Mouse (Mus musculus) layer of hippocampus, adult 11-12 months (tissue): Measurements from ENCODE around the gene Mtg1.
A peak's percentile ranks its signal among the peaks of the same experiment; 100 is the strongest.

ENCODE experiments used
- DNase-seq: peaks from one replicate; pipeline ENCODE4 v3.0.0; 2022; ENCODE audit warnings: low spot score

Mtg1 gene

DNA sequence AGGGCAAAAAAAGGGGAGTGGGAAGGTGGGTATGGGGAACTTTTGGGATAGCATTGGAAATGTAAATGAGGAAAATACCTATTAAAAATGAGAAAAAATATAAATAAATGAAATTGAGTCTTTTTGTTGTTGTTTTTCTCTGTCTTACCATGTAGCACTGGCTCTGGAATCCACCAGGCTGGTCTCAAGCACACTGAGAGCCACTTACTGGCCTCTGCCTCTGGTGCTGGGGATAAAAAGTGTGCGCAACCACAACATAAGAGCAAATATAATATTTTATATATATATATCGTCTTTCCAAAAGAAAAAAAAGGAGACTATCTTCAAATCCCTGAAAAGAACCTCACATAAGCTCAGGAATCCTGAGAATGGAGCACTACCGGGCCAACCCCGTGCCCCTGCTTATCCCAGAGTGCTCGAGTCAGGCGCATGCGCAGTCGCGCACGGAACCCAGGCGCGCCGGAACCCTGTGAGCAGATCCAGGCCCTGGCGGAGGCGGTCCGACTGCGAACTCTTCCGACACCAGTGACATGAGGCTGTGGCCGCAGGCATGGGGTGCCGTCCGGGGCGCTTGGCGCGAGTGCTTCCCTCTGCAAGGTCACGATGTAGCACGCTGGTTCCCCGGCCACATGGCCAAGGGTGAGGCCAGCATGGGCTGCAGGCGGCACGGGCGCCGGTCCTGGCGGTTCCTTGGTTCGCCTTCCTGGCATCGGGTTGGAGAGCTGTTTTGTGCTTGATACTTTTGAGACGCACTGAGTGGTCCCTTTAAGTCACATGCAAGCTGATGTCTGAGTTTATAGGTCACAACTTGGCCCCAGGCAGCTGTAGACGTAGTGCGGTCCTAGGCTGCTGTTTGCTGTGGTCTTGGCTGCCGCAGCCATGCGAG, at the start of gene Mtg1:
Gene Mtg1, plus strand, starts transcription at position 430 of the 886 bp plus-strand sequence.
- peak; percentile 98 for DNase-seq

DNA sequence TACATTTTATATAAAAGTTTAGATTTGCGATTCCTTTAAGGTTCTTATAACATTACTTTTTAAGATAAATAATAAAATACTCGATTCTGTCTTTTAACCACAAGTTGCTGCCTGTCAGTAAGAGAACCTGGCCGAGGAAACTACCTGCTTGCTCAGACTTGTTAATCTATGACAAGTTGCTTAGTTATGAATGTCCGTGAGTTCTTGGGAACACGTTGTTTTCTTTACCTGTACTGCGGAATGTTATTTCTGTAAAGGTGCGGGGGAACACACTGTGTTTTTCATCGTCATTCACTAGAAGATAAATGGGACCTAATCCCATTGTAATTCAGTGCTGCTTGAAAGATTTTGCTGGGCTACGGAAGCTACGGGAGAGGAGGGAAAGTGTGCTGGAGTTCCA, 46.8 kb upstream of the Mtg1 start:
- no peak for DNase-seq

DNA sequence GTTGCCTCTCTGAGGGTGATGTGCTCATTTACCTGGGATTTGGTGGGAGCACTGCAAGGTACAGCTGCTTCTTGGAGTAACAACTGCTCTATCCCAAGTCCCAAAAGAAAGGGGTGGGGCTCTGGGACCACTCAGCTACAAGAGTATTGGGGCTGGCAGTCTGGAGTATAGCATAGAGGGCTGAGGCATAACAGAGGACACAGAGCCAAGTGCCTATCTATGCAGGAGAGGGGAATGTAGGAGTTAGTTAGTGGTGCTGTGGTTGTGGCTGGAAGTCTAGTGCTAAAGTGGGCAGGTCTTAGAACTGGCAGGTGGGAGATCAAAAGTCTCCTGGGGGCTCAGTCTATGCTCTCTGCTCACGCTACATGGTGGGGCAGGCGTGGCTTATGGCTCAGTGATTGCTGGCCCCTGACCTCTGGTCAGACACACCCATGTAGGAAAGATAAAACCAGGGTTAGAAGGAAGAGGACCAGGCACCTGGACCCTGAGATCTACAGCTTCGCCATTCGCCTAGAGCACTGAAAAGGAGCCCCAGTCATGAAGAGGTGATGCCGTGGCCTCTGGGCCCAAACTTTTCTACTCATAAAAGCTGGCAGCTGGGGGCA, 44.3 kb upstream of the Mtg1 start, which contains the start of gene Prap1:
Gene Prap1, plus strand, starts transcription at position 472 of the 605 bp plus-strand sequence.
- no peak for DNase-seq

DNA sequence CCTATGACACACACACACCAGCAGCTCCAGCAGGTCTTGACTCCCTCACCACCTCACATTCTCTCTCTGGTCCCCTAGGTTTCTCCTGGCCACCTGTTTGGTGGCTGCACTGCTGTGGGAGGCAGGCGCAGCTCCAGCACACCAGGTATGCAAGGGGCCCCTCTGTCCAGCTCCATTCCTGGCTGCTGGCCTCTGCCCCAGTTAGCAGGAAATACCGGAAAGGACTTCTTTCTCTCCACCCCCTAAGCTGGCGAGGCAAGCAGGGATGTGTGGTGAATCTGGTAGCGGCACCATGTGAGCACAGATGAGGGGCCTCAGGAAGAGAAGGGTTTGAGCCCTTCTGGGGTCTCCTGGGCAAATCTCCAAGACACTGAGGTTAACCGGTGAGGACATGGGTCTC, 42.4 kb upstream of the Mtg1 start:
- no peak for DNase-seq

DNA sequence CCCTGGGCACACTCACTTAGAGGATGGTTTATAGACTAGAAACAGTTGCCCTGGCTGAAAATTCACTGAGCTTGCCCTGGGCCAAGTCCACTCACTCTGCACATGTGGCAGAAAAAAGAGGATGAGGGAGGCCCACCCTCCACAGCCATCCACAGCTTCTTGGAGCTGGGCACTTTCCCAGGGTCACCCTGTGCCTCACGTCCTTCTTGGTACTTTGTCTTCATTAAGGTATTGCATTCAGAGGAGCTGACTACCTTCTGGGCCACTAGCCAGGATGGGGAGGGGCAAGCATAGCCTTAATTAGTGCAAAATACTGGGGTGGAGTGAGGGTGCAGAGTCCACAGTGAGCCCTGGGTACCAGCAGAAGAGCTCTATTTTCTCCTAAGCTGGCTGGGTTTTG, 41.8 kb upstream of the Mtg1 start:
- no peak for DNase-seq

DNA sequence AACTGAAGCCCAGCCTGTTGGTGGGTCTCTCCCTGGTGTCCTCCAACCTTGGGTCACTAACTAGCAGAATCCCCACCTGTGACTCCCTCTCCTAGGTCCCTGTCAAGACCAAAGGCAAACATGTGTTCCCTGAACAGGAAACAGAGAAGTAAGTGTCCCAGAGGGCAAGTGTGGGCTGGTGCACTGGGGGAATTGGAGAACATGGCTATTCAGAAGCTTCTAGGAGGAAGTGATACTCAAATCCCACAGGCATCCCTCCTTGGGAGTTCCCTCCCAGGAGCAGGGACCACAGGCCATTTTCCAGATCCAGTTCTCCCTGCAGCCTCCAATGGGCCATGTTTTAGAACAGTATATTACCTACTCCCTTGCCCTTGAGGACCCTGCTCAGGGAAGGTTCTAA, 41.3 kb upstream of the Mtg1 start:
- DNase-seq: no peak

DNA sequence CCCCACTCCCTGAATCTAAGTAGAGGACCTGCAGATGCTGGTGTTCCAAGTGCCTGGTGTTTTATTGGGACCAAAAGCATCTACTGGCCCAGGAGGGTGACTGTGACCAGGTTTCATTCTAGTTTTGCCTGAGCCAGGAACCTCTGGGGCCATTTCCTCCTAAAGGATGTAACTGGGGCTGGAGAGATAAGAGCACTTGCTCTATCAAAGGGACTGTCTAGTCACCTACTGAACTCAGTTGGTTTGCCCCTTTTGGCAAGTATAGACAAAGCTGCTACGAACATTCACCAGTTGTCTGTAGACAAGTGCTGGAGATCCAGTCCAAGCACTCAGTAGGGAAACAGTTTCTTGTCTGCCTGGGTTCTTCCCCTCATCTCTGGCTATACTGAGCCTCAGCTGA, 38.9 kb upstream of the Mtg1 start:
- DNase-seq: no peak

DNA sequence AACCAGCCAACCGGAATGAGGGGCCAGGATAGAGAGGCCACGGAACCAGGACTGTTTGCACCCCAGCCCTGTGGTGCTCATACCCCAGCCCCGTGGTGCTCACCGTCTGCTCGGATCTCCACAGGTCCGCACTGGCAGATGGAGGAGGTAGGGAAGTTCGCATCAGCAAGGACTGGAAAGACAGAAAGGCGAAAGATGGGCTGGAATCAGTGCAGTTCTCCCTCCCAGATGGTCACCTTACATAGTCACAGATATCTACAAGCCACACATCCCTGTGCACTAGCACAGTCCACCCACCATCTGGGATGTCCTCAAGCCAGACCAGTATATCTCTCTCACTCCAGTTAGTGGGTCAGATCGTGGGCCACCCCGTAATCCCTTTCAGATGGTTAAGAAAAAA, 35.9 kb upstream of the Mtg1 start:
- no peak for DNase-seq

DNA sequence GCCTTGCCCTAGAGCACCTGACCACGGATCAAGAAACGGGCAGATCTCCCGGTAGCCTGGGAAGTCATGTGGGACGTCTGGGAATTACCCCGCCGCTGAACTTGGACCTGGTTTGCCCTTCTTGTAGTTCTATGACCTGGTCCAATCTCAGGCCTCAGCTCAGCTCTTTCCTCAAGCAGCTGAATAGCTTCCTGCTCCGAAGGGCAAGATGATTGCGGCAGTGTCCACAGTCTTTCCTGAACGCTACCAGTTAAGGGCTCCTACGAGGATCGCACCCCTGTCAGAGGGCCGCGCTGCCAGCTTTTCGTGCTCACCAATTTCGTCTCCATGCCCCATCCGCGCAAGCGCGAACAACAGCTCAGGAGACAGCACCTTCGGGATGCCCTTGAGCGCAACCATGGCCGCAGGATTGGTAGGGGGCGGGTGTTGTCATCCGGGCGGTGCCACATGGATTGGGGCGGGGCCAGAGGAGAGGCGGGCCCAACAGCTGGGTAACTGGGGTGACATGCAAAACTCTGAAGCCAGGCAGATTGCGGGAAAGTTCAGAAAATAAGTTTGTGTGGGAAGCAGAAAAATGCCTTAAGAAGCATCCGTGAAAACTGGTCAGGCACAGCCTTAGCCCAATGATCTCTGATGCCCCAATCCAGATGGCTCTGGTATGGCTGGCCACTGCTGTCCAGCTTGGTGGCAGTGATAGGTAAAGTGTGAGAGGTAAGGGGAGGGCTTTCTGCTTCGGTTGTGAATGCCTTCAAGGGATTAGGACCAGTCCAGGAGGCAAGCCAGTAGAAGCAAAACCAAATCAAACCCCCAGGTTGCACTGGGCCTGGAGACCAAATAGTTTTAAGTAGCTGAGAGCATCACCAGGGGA, 35.1 kb upstream of the Mtg1 start, which contains the start of gene Fuom:
Gene Fuom, minus strand, starts transcription at position 449 of the 868 bp plus-strand sequence.
- DNase-seq: peak; percentile 84

DNA sequence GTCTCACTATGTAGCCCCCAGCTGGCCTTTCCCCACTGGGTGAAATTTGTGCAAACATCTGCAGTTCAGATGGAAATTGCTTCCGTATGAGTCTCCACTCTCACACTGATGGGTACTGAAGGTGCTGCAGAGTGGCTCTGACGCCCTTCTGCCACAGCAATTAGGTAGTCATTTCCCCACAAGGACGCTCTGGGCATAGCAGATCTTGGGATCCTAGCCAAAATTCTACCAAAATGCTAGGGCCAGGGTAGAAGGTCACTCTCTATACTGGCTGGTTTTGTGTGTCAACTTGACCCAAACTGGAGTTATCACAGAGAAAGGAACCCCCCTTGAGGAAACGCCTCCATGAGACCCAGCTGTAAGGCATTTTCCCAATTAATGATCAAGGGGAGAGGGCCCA, 33.4 kb upstream of the Mtg1 start:
- DNase-seq: no peak

DNA sequence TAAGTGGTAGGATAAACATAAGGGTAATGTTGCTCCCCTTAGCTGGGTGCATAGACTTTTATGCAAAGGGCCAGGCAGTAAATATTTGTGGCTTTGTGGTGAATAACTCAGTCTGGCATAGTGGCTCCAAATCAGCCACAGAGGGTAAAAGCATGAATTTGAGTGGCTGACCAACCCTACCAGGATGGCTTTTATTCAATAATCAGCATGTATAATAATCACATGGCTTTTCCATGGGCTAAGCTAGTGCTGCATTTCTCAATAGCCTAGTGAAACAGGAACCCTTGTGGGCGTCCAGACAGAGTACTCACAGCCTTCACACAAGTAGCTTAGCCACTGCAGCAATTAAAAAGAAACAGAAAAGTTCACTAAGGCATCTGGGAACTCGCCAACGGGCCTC, 25.4 kb upstream of the Mtg1 start:
- no peak for DNase-seq

DNA sequence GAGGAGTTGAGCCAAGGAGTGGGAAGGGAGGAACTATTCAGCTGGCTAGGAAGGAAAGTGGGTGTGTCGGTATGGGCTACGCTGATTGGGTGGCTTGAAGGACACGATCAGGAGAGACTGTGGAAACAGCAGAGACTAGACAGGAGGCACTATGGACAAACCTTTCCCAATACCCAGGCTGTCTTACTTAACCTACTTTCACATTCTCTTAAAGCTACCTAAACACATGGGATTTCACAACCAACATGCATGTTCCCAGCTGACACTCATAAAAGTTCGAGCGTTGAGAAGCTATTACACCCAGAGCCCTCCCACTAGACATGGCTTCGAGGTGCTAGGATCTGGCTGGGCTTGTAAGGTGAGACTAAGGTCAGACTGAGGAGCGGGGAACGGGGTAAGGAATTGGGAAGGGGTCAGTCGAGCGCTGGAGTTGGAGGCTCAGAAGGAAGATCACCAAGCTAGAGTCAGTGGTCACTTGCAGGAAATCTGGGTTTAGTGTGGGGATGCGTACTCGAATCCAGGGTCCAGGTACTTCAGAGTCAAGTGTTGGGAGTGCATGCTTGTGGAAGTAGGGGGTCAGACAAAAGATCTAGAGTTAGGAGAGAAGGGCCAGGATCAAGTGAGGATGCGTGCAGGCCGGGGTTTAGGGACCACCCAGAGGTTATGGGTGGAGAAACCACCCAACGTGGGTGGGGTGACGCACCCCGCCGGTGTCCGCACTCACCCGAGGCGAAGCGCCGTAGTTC, 21.6 kb upstream of the Mtg1 start, which contains the start of gene Paox:
Gene Paox, plus strand, starts transcription at position 217 of the 746 bp plus-strand sequence.
- DNase-seq: peak; percentile 73

DNA sequence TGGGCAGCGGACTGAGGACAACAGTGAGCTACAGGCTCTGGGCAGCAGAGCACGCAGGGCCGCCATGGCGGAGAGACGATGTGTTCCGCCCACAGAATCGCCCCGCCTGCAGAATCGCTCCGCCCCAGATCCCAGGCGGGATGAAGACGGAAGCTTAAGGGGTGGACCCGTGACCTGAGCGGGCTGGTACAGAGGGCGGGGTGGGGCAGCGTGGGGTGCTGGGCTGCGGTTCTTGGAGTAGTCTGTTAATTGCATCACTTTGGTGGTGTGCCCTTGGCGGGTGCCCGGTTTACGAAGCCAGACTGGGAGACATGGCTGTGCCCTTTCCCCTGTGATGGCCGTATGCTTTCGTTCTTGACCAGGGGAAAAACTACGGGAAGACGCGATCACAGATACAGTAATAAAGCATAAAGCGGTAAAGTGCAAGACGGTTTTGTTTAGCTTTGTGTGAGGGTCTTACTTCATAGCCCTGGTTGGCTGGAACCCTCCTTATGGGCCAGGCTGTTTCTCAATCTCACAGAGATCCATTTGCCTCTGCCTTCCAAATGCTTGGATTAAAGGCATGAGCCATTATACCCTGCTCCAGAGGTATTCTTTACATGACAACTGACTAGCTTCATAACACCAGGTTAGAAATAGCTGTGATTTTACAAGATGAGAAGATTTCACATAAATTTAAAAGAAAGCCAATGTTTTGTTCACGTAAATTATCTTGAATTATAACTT, 20.9 kb upstream of the Mtg1 start, which contains the start of gene Echs1:
Gene Echs1, minus strand, starts transcription at position 148 of the 726 bp plus-strand sequence.
- DNase-seq: peak; percentile 91

DNA sequence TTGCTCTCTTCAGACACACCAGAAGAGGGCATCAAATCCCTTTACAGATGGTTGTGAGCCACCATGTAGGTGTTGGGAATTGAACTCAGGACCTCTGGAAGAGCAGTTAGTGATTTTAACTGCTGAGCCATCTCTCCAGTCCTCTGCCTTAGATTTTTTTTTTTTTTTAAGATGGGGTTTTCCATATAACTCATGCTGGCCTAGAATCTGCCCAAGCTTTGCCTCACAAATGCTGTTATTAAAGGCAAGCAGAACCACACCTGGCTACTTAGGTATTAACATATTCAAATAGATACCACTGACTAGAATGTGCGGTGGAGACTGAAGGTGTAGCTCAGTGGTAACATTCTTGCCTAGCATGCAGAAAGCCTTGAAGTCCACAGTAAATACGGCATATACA, 16.9 kb upstream of the Mtg1 start:
- DNase-seq: no peak

DNA sequence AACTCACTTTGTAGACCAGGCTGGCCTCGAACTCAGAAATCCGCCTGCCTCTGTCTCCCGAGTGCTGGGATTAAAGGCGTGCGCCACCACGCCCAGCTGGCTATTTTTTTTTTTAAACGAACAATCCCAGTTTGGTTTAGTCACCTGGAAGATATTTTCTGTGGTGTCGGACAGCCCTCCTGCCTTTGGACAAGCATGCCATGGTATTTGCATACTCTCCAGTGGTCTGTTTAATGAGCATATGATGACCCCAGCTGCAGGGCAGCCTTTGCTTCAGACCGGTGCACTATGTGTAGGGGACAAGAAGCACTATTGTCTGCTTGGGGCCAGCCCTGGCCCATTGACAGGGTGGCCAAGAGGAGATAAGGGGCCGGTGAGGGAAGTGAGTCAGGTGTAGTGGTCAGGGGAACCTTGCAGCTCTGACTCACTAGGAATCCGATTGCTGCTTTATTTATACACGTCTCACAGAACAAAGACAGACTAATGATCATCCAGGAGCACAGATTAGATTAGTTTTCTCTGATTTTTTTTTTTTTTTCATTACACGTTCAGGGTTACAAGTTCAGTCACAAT, 15.9 kb upstream of the Mtg1 start:
- no peak for DNase-seq

DNA sequence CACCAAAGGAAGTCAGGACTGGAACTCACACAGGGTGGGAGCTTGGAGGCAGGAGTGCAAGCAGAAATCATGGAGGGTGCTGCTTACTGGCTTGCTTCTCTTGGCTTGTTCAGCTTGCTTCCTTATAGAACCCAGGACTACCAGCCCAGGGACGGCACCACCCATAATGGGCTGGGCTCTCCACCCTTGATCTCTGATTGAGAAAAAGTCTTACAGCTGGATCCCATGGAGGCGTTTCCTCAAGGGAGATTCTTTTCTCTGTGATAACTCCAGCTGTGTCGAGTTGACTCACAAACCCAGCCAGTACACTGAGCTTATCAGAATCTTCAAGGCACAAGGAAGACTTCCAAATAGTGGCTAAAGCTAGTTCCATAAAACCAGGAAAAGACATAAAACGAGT, 14.6 kb upstream of the Mtg1 start:
- DNase-seq: no peak

DNA sequence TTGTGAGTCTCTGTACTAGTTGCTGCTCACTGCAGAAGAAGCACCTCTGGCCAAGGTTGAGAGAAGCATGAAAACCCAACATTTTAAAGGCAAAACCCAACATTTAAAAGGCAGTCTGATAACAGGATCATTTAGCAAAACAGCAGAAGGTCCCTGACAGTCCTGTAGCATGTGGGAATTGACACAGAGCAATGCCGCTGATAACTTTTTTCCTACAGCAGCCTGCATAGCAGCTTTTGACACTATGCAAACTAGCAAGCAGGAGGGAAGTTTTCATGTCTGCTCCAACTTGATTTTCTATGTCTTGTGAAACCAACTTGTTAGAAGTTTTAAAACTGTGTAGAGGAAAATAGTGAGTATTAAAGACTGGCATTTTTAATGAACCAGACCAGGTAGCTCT, 13.0 kb upstream of the Mtg1 start:
- no peak for DNase-seq

DNA sequence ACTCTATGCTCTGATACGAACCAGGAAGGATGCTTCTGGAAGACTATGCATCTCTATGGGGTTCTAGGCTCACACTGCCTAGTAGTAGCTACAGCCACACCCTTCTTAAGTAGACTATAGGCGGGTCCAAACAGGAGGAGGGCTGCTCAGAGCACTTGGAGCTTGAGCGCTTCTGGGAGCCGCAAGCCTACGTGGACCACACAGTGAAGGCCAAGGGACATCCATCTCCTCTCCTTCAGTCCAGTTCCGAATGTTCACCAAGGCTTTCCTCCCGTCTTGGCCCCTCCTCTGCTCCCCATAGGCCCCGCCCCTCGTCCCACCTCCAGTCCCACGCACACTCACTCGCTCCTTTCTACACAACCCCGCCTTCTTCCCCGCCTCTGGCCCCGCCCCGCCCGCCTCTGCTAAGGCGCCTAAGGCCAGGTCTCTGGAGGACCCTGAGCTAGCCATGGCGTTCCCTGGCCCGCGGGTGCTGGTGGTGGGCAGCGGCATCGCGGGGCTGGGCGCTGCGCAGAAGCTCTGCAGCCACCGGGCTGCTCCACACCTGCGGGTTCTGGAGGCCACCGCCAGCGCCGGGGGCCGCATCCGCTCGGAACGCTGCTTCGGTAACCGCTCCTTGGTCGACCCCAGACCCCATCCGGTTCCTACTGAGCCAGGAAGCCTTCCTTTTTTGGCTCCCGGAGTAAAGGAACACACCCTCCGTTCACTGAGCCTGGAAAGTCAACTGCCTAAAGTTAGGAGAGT, 11.9 kb upstream of the Mtg1 start:
- peak; percentile 88 for DNase-seq

DNA sequence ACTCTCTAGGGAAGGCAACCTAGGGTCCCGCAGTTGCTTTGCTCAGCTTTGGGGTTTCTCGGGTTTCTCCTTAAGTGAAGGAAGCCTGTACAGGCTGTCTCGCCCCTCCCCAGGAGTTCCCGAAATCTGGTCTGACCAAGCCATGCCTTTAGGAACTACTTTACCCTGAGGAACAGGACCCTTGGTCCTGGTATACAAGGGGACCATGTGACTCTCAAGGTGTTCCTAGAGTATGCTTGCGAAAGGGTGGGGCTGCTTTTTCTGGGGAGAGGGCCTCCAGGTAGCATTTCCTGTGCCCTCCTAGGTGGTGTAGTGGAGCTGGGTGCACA, 11.4 kb upstream of the Mtg1 start:
- no peak for DNase-seq

DNA sequence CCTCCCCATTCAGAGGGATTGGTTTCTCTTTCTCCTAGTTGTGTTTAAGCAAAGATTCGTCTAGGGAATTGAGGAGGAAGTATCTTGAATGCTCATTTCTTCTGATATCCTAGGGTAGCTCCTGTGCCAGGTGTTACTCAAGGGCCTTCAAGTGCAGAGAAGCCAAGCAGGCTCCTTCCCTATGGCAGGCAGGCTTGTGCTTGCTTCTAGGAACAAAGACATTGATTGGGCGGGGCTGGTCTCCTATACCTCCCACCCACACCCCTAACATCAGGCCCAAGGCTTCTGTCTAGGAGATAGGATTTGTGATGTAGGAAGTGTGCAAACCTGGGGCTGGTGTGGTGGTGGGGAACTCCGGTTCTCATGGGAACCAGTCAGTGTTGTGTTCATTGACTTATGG, 10.4 kb upstream of the Mtg1 start:
- no peak for DNase-seq
